Mouse (Mus musculus): ENCODE data around the gene Cux1.

DNA sequence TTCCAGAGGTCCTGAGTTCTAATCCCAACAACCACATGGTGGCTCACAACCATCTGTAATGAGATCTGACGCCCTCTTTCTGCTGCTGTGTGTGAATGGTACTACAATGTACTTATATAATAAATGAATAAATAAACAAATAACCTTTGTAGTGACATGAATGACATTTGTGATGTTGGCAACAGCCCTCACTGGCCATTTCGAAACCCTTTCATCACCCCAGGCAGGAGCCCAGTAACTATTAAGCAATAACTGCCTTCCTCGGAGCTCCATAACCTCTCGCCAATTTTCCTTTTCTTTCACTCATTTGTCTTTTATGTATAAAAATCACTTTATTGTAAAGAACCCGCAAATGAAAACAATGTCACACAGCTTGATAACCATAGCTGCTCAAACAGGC, 353.6 kb downstream of the Cux1 start:
- TF ChIP-seq POLR2A (IDR thresholded peaks at IDR 0.05; ENCODE audit: low read depth, low read length) (no peak), CTCF (IDR thresholded peaks at IDR 0.05; ENCODE audit: extremely low read depth, insufficient read depth, insufficient read length, insufficient replicate concordance) (no peak)
